Mouse (Mus musculus): ENCODE results near the gene Rbm15. TPM values are rescaled to one million over a fixed set of nuclear protein-coding genes. Genes with fewer than 3 reads are reported as not detected.
A peak's percentile ranks its signal among the peaks of the same experiment; 100 is the strongest.
"Not testable (repeated sequence)": the region's sequence is repeated elsewhere in the genome, so short reads cannot be mapped to it uniquely, and the experiment has no call there.

The Rbm15 gene
- total and polyA plus RNA-seq, 2 experiments from 2014 or later, result 5.5 to 22.0 TPM

GRCm38 (mm10) chr3:107331746-107332126, 1.7 kb downstream of the Rbm15 start:
- peaks cover 17% of the 10 kb centered on the region for H3K4me1 ChIP-seq (ENCODE audit: insufficient read depth)

DNA sequence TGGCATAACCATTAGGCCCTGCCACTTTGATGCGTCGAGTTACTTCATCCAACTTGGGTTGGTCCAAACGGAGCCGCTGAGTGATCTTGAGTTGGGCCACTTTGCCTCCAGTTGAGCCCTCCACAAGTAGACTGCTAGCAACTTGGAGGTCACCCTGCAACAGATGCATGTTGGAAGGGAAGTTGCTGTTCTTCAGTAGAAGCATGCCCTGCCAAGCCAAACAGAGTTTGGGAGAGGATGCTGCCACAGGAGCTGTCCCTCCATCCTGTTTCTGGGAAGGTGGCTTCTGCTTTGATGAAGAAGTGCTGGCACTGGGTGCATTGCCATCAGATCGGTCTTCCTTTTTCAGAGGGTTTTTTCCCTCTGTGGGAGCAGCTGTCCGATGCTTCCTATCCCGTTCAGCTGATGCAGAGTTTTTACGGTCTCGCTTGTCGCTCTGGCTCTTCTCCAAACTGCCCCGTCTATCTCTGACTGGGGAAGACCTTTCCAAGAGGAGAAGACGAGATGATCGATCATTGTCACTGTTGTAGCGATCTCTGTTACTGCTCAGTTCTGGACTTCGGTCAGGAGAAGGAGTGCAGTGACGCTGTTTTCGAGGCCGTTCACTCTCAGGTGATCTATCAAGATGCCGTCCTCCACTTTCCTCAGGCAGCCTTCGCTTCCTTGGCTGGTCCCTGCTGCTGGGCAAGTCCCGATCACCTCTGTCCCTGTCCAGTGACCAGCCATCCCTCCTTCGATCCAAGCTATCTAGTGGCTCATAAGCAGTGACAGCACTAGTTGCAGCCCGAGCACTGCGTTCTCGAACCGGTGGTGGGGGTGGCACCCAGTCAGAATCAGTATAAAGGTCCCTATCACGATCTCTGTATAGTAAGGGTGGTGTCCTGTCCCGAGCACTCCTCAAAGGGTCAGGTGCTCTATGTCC, 2.7 kb downstream of the Rbm15 start:
- DNase-seq (no peak), ATAC-seq (no peak)
- Histone ChIP-seq H3K9ac (no peak overlapping the region), H3K4me2 (ENCODE audit: low read depth) (peak overlapping the region; percentile 92; the same call in 1 of the 2 replicates), H3K9me3 (ENCODE audit: low read length) (no peaks in the 10 kb centered on the region), H3K27me3 (ENCODE audit: insufficient read depth, low read length) (no peaks in the 10 kb centered on the region), H3K4me1 (ENCODE audit: insufficient read depth) (peaks cover 17% of the 10 kb centered on the region), H3K27ac (ENCODE audit: low read depth, low read length) (no peak overlapping the region), H3K36me3 (ENCODE audit: insufficient read depth) (peaks cover 14% of the 10 kb centered on the region), H3K4me3 (ENCODE audit: low read depth, low read length) (no peak overlapping the region)
- TF ChIP-seq CTCF (IDR thresholded peaks at IDR 0.05; ENCODE audit: low read depth), result no peak
- 78% methylated on average over 28 of the region's 28 CpGs for WGBS

More at GRCm38 (mm10) chr3:107331746-107332126, 1.7 kb downstream of the Rbm15 start:
- Histone ChIP-seq H3K4me2 (ENCODE audit: low read depth) (peak overlapping the region; percentile 92), H3K9me3 (ENCODE audit: low read length) (no peaks in the 10 kb centered on the region), H3K27ac (ENCODE audit: low read depth, low read length) (peak overlapping the region; percentile 86), H3K4me3 (ENCODE audit: low read depth, low read length) (peak overlapping the region; percentile 98), H3K9ac (peak overlapping the region; percentile 81), H3K27me3 (ENCODE audit: insufficient read depth, low read length) (no peaks in the 10 kb centered on the region), H3K36me3 (ENCODE audit: insufficient read depth) (peaks cover 14% of the 10 kb centered on the region)
- TF ChIP-seq CTCF (IDR thresholded peaks at IDR 0.05; ENCODE audit: low read depth), result no peak
- ATAC-seq (no peak), DNase-seq (no peak)
- 19% methylated on average over 17 of the region's 17 CpGs for WGBS

DNA sequence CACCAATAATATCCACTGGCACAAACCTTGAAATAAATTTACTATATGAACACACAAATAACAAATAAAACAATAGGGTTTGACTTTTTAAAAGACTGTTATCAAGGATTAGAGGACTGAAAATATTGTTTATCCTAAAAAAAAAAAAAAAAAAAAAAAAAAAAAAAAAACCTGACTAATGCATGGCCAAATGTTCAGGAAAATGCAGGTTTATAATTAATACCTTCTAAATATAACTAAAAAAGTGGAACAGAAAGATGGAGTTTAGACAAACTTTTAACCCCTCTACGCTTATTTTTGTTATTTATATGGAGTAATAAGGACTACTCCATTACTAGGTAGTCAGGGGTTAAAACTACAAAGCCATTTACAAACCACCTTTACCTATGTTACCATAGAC, 7.0 kb downstream of the Rbm15 start:
- H3K9me3 ChIP-seq (ENCODE audit: low read length), result no peaks in the 10 kb centered on the region
- H3K27me3 ChIP-seq (ENCODE audit: insufficient read depth, low read length), result no peaks in the 10 kb centered on the region
- 96% methylated on average over 1 of the region's 1 CpGs for WGBS
- H3K27ac ChIP-seq (ENCODE audit: low read depth, low read length), result no peak overlapping the region
- no peak for ATAC-seq
- no peak for TF ChIP-seq CTCF (IDR thresholded peaks at IDR 0.05; ENCODE audit: low read depth)
- peaks cover 20% of the 10 kb centered on the region for H3K36me3 ChIP-seq (ENCODE audit: insufficient read depth)
- H3K4me3 ChIP-seq (ENCODE audit: low read depth, low read length), result no peak overlapping the region
- H3K4me1 ChIP-seq (ENCODE audit: insufficient read depth), result peaks cover 15% of the 10 kb centered on the region
- DNase-seq, result no peak
- H3K4me2 ChIP-seq (ENCODE audit: low read depth), result no peak overlapping the region
- no peak overlapping the region for H3K9ac ChIP-seq

- Histone ChIP-seq H3K36me3 (ENCODE audit: insufficient read depth) (0 out of 2 replicates have a peak, but pooled peaks cover 6% of the 10 kb centered on the region), H3K27ac (ENCODE audit: low read depth, low read length) (no peak overlapping the region), H3K27me3 (ENCODE audit: insufficient read depth, low read length) (no peaks in the 10 kb centered on the region), H3K9me3 (ENCODE audit: low read length) (no peaks in the 10 kb centered on the region), H3K4me3 (ENCODE audit: low read depth, low read length) (no peak overlapping the region), H3K4me2 (ENCODE audit: low read depth) (no peak overlapping the region), H3K9ac (no peak overlapping the region), H3K4me1 (ENCODE audit: insufficient read depth) (peaks cover 4% of the 10 kb centered on the region; the same call in 1 of the 2 replicates)
- no peak for ATAC-seq
- no peak for TF ChIP-seq CTCF (IDR thresholded peaks at IDR 0.05; ENCODE audit: low read depth)
- no peak for DNase-seq
Observed at GRCm38 (mm10) chr3:107321776-107322175, 11.7 kb downstream of the Rbm15 start.

GRCm38 (mm10) chr3:107321141-107321540, 12.3 kb downstream of the Rbm15 start:
- DNase-seq (no peak), ATAC-seq (no peak)
- Histone ChIP-seq H3K36me3 (ENCODE audit: insufficient read depth) (0 out of 2 replicates have a peak, but pooled peaks cover 6% of the 10 kb centered on the region), H3K4me3 (ENCODE audit: low read depth, low read length) (no peak overlapping the region), H3K4me1 (ENCODE audit: insufficient read depth) (peaks cover 4% of the 10 kb centered on the region; the same call in 1 of the 2 replicates), H3K9me3 (ENCODE audit: low read length) (no peaks in the 10 kb centered on the region), H3K9ac (no peak overlapping the region), H3K27ac (ENCODE audit: low read depth, low read length) (no peak overlapping the region), H3K4me2 (ENCODE audit: low read depth) (no peak overlapping the region), H3K27me3 (ENCODE audit: insufficient read depth, low read length) (no peaks in the 10 kb centered on the region)
- no peak for TF ChIP-seq CTCF (IDR thresholded peaks at IDR 0.05; ENCODE audit: low read depth)
- 94% methylated on average over 2 of the region's 2 CpGs for WGBS

- no peaks in the 10 kb centered on the region for H3K36me3 ChIP-seq (ENCODE audit: insufficient read depth)
- H3K9ac ChIP-seq, result no peak overlapping the region
- 87% methylated on average over 3 of the region's 3 CpGs for WGBS
- no peak for DNase-seq
- no peaks in the 10 kb centered on the region for H3K27me3 ChIP-seq (ENCODE audit: insufficient read depth, low read length)
- no peak overlapping the region for H3K4me3 ChIP-seq (ENCODE audit: low read depth, low read length)
- no peaks in the 10 kb centered on the region for H3K9me3 ChIP-seq (ENCODE audit: low read length)
- no peak overlapping the region for H3K4me2 ChIP-seq (ENCODE audit: low read depth)
- no peak for TF ChIP-seq CTCF (IDR thresholded peaks at IDR 0.05; ENCODE audit: low read depth)
- H3K4me1 ChIP-seq (ENCODE audit: insufficient read depth), result no peaks in the 10 kb centered on the region
- ATAC-seq, result no peak
- no peak overlapping the region for H3K27ac ChIP-seq (ENCODE audit: low read depth, low read length)
Observed at GRCm38 (mm10) chr3:107317338-107317737, 16.1 kb downstream of the Rbm15 start.

GRCm38 (mm10) chr3:107296917-107297316, 36.6 kb downstream of the Rbm15 start:
- DNase-seq; H3K27me3 ChIP-seq (ENCODE audit: insufficient read depth, low read length); H3K9ac ChIP-seq; ATAC-seq; H3K4me1 ChIP-seq (ENCODE audit: insufficient read depth); H3K36me3 ChIP-seq (ENCODE audit: insufficient read depth); H3K9me3 ChIP-seq (ENCODE audit: low read length); H3K4me2 ChIP-seq (ENCODE audit: low read depth); H3K4me3 ChIP-seq (ENCODE audit: low read depth, low read length); H3K27ac ChIP-seq (ENCODE audit: low read depth, low read length): not testable (repeated sequence)
- 74% methylated on average over 4 of the region's 4 CpGs for WGBS

All from forebrain, postnatal 0 days (tissue).